18 mouse cellular contexts compared by ENCODE assay signal in the genomic region with DNA sequence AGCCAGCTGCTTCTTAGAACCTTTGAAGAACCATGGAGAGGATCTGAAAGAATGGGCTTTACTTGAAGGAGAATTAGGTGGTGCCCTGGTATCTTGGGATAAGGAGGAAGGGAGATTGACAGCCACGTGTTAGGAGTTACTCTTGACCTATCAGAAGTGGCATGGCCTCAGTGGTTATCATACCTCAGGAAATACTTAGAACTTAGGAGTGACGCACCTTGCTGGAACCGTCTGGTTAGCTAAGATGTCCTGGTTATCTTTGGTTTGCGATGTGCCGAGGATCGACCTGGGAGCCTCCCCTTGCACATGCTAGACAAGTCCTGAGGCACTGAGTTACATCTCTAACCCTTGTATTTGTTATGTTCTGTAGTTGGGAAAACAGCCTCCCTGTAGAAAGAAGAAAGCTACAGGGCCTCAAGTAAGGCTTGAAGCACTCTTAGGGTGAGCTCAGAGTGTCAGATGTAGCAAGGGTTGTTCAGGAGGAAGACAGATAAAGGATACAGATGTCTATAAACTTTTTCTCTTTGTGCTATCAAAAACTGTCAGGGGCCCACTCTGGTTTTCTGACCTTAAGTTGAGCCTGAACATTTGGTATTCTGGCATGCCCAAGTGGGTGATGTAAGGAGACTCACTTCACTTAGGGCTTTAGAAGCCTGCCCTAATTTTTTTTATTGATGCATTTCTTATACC. TPM values are rescaled to one million over a fixed set of nuclear protein-coding genes. Genes with fewer than 3 reads are reported as not detected.
DNase-seq lines count a peak whose midpoint lies in the region; ATAC-seq and TF ChIP-seq lines count a peak whose summit lies in the region.
"Had no signal": no experiment of that assay in that cellular context is flagged by ENCODE, and none has a peak within 500 bp of the region (broad histone marks: within the 10 kb centered on the region; RNA-seq: fewer than 3 reads in every experiment).

No protein-coding gene starts in this region.

- peaks cover 70 to 79% of the 10 kb centered on the region in 2 experiments for H3K4me1 ChIP-seq in liver, embryonic 14.5 days (replicated peaks; ENCODE audit: control insufficient read depth in 2 of 2, insufficient read depth in 2 of 2, low read length in 1 of 2)
- H3K4me1 ChIP-seq in stomach, embryonic 15.5 days, result peaks cover 15% of the 10 kb centered on the region

- TF ChIP-seq EP300 in liver, embryonic 14.5 days (IDR thresholded peaks at IDR 0.05; ENCODE audit: low read depth), result peak; percentile 97

- no peaks in the 10 kb centered on the region for H3K9me3 ChIP-seq in liver, embryonic 14.5 days (ENCODE audit: control insufficient read depth, low read length)
- H3K9me3 ChIP-seq in stomach, embryonic 15.5 days, result no peaks in the 10 kb centered on the region
- H3K9me3 ChIP-seq: embryonic facial prominence, embryonic 13.5 days; forebrain, embryonic 15.5 days; hindbrain, embryonic 15.5 days; lung, embryonic 15.5 days; midbrain, embryonic 13.5 days; neural tube, embryonic 13.5 days had no signal

- peak overlapping the region; percentile 77 for H3K9ac ChIP-seq in liver, embryonic 14.5 days (replicated peaks)
- H3K9ac ChIP-seq in stomach, embryonic 15.5 days, result no peak overlapping the region
- H3K9ac ChIP-seq: embryonic facial prominence, embryonic 13.5 days; forebrain, embryonic 15.5 days; hindbrain, embryonic 15.5 days; lung, embryonic 15.5 days; midbrain, embryonic 13.5 days; neural tube, embryonic 13.5 days had no signal

- no peak for TF ChIP-seq CTCF in layer of hippocampus, adult 2 months (conservative IDR thresholded peaks at IDR 0.05)
- TF ChIP-seq CTCF in liver, embryonic 14.5 days (IDR thresholded peaks at IDR 0.05; ENCODE audit: low read depth), result no peak

- WGBS in liver, embryonic 14.5 days (ENCODE audit: insufficient replicate concordance), result 9% methylated on average over 6 of the region's 6 CpGs
- WGBS in stomach, embryonic 15.5 days, result 84% methylated on average over 6 of the region's 6 CpGs

- no peak overlapping the region for H3K4me3 ChIP-seq in layer of hippocampus, adult 2 months
- H3K4me3 ChIP-seq in liver, embryonic 14.5 days (ENCODE audit: insufficient read depth in 1 of 2, low read depth in 2 of 2, low read length in 2 of 2), result peak overlapping the region; percentile 28 to 40
- H3K4me3 ChIP-seq in stomach, embryonic 15.5 days (replicated peaks), result no peak overlapping the region
- H3K4me3 ChIP-seq: embryonic facial prominence, embryonic 13.5 days; forebrain, embryonic 15.5 days; hindbrain, embryonic 15.5 days; lung, embryonic 15.5 days; midbrain, embryonic 13.5 days; neural tube, embryonic 13.5 days had no signal

- peak overlapping the region; percentile 98 for H3K4me2 ChIP-seq in liver, embryonic 14.5 days (ENCODE audit: low read depth)
- H3K4me2 ChIP-seq in stomach, embryonic 15.5 days, result no peak overlapping the region
- H3K4me2 ChIP-seq: embryonic facial prominence, embryonic 13.5 days; forebrain, embryonic 15.5 days; hindbrain, embryonic 15.5 days; lung, embryonic 15.5 days; midbrain, embryonic 13.5 days; neural tube, embryonic 13.5 days had no signal

- peaks cover 22% of the 10 kb centered on the region for H3K36me3 ChIP-seq in liver, embryonic 14.5 days (replicated peaks; ENCODE audit: control insufficient read depth, insufficient read depth, low read depth)
- no peaks in the 10 kb centered on the region for H3K36me3 ChIP-seq in stomach, embryonic 15.5 days
- H3K36me3 ChIP-seq: embryonic facial prominence, embryonic 13.5 days; forebrain, embryonic 15.5 days; hindbrain, embryonic 15.5 days; lung, embryonic 15.5 days; midbrain, embryonic 13.5 days; neural tube, embryonic 13.5 days had no signal

- H3K27ac ChIP-seq in layer of hippocampus, adult 2 months, result peak overlapping the region; percentile 74
- peak overlapping the region; percentile 99 for H3K27ac ChIP-seq in liver, embryonic 14.5 days
- H3K27ac ChIP-seq in stomach, embryonic 15.5 days, result peak overlapping the region; percentile 53; the same call in 1 of the 2 replicates
- H3K27ac ChIP-seq: forebrain, embryonic 15.5 days; hindbrain, embryonic 15.5 days; lung, embryonic 15.5 days; midbrain, embryonic 13.5 days had no signal

- H3K27me3 ChIP-seq in liver, embryonic 14.5 days (ENCODE audit: control insufficient read depth, insufficient read depth, low read length), result no peaks in the 10 kb centered on the region
- no peaks in the 10 kb centered on the region for H3K27me3 ChIP-seq in stomach, embryonic 15.5 days (replicated peaks)
- H3K27me3 ChIP-seq: CH12.LX; embryonic facial prominence, embryonic 13.5 days; forebrain, embryonic 15.5 days; hindbrain, embryonic 15.5 days; lung, embryonic 15.5 days; midbrain, embryonic 13.5 days; neural tube, embryonic 13.5 days had no signal

- ATAC-seq in liver, embryonic 14.5 days (ENCODE audit: insufficient read depth), result peak; percentile 91
- peak; percentile 82 for ATAC-seq in stomach, embryonic 15.5 days (ENCODE audit: insufficient read depth, low FRiP score, low read depth)
- ATAC-seq in activated CD4-positive, CD25-positive, alpha-beta regulatory T cell, adult 4 months, result no peak
- ATAC-seq: forebrain, embryonic 15.5 days; midbrain, embryonic 13.5 days had no signal

- DNase-seq in layer of hippocampus, adult 2 months (ENCODE audit: low spot score in 2 of 2), result no peak
- no peak for DNase-seq in layer of hippocampus, adult 11-12 months (ENCODE audit: low spot score)
- peak; percentile 94 for DNase-seq in c-Kit-positive CD71-positive TER-119-positive erythroid progenitor cells, embryonic 14.5 days (ENCODE audit: low spot score)
- DNase-seq in liver, embryonic 14.5 days (ENCODE audit: low read depth in 3 of 3, low spot score in 3 of 3), result peak; percentile 93 to 97 (median 95)
- DNase-seq in gastrocnemius, adult 18-20 months (ENCODE audit: low spot score), result no peak
- DNase-seq in layer of hippocampus, adult 18-20 months (ENCODE audit: low spot score in 2 of 2), result no peak
- DNase-seq: adrenal gland, postnatal 25 days; cerebellum, adult 9-11 months; gastrocnemius, postnatal 36 days had no signal

RNA-seq across cellular contexts. Expression of a gene that starts 6.0 kb away (rescaled TPM):
- 10 to 100 TPM; 57.2 to 61.0 TPM for total RNA-seq in layer of hippocampus, adult 2 months (2021)
- 24.4 and 25.5 TPM in 2 replicates for polyA plus RNA-seq in liver, embryonic 14.5 days (2012; rRNA removed)
- polyA plus RNA-seq in liver, embryonic 14.5 days (2014; fragmentation: Nextera tagmentation; extraction: Ambion mirVana), result 19.0 and 20.8 TPM in 2 replicates
- polyA plus RNA-seq in stomach, embryonic 15.5 days (2015; fragmentation: Nextera tagmentation; extraction: Ambion mirVana), result 8.5 and 9.3 TPM in 2 replicates
- polyA plus RNA-seq in activated CD4-positive, CD25-positive, alpha-beta regulatory T cell, adult 4 months (2017; shearing (Covaris generic)), result 1 to 10 TPM; 2.2 to 5.3 TPM
- total RNA-seq in gastrocnemius, adult 18-20 months (2021), result 10 to 100 TPM; 22.5 to 28.0 TPM
- 10 to 100 TPM; 59.5 to 60.3 TPM for total RNA-seq in layer of hippocampus, adult 18-20 months (2021)

Comparison
In these comparisons a context has a peak if more than half of its experiments do, and no peak if none do; other contexts are left out.
1. DNase-seq: peak in c-Kit-positive CD71-positive TER-119-positive erythroid progenitor cells, embryonic 14.5 days (single experiment) and liver, embryonic 14.5 days (3 of 3); none in layer of hippocampus, adult 2 months (0 of 2), layer of hippocampus, adult 11-12 months (single experiment), gastrocnemius, adult 18-20 months (single experiment) and layer of hippocampus, adult 18-20 months (0 of 2).
2. H3K4me3 ChIP-seq: peak in liver, embryonic 14.5 days (2 of 2); none in layer of hippocampus, adult 2 months (single experiment) and stomach, embryonic 15.5 days (single experiment).
3. Peak in every context shown above with its lines, with median percentiles within 50 percentile points of each other: H3K27ac ChIP-seq.